Mouse (Mus musculus) stomach, embryonic 16.5 days (tissue): ENCODE measurements around the gene Ntm. TPM values are rescaled to one million over a fixed set of nuclear protein-coding genes. Genes with fewer than 3 reads are reported as not detected.

ENCODE experiments used
- ATAC-seq: fragments of 200-750 bp; cut with Nextera tagmentation; 2 replicates; pipeline ENCODE4 v1.8.0; 2017; ENCODE audit warnings: moderate number of reproducible peaks, moderate TSS enrichment; ENCODE audit not compliant: insufficient read depth, low FRiP score
- H3K27ac ChIP-seq: fragments of 300-500 bp; sonication (generic); 2 replicates; pipeline ENCODE4 v1.5.1; 2014; ENCODE audit warnings: low read length
- H3K27me3 ChIP-seq: fragments of 300-500 bp; sonication (generic); 2 replicates; pipeline ENCODE4 v1.6.1; 2014; ENCODE audit warnings: low read length, control low read depth, mixed read lengths; ENCODE audit not compliant: control insufficient read depth, insufficient read depth
- H3K36me3 ChIP-seq: fragments of 300-500 bp; sonication (generic); 2 replicates; pipeline ENCODE4 v1.6.1; 2014; ENCODE audit warnings: low read length; ENCODE audit not compliant: control insufficient read depth, insufficient read depth
- H3K4me1 ChIP-seq: fragments of 300-500 bp; sonication (generic); 2 replicates; pipeline ENCODE4 v1.6.1; 2014; ENCODE audit warnings: low read length, control low read depth, mixed read lengths; ENCODE audit not compliant: control insufficient read depth, insufficient read depth
- H3K4me2 ChIP-seq: fragments of 300-500 bp; sonication (generic); 2 replicates; pipeline ENCODE4 v1.6.1; 2014; ENCODE audit warnings: low read depth, low read length, mixed read lengths
- H3K4me3 ChIP-seq: fragments of 300-500 bp; sonication (generic); replicated peaks from 2 replicates; pipeline ENCODE4 v1.5.1; 2014; ENCODE audit warnings: mild to moderate bottlenecking, low read length
- H3K9ac ChIP-seq: fragments of 300-500 bp; sonication (generic); 2 replicates; pipeline ENCODE4 v1.6.1; 2014; ENCODE audit warnings: low read length
- H3K9me3 ChIP-seq: fragments of 300-500 bp; sonication (generic); replicated peaks from 2 replicates; pipeline ENCODE4 v1.6.1; 2016; ENCODE audit warnings: low read length, control low read depth; ENCODE audit not compliant: control insufficient read depth
- WGBS: fragments of 180-500 bp; shearing (Covaris S2); extraction: QIAGEN DNeasy Blood & Tissue Kit; methylation state at CpG from one replicate; pipeline ENCODE4 v1.1.7; 2014; 5-methylcytosine and 5-hydroxymethylcytosine counted together
- polyA plus RNA-seq: library from polyadenylated mRNA; unstranded; fragments of >200 nt; fragmentation: Nextera tagmentation; extraction: Ambion mirVana; gene quantifications from 2 replicates; pipeline ENCODE4 v1.2.1, GENCODE M21; 2015

Ntm gene
- polyA plus RNA-seq, 1 experiment from 2014 or later, result 15.0 TPM

- no peaks in the 10 kb centered on the region for H3K9me3 ChIP-seq
- no peaks in the 10 kb centered on the region for H3K4me1 ChIP-seq
- 69% methylated on average over 4 of the region's 4 CpGs for WGBS
- ATAC-seq, result no peak
- no peak overlapping the region for H3K9ac ChIP-seq
- H3K36me3 ChIP-seq, result no peaks in the 10 kb centered on the region
- no peaks in the 10 kb centered on the region for H3K27me3 ChIP-seq
- no peak overlapping the region for H3K4me2 ChIP-seq
- H3K27ac ChIP-seq, result no peak overlapping the region
- no peak overlapping the region for H3K4me3 ChIP-seq
These were observed 139.2 kb downstream of the Ntm start for GRCm38 (mm10) chr9:29823716-29824115.

- H3K36me3 ChIP-seq, result no peaks in the 10 kb centered on the region
- H3K9ac ChIP-seq, result no peak overlapping the region
- no peak overlapping the region for H3K4me2 ChIP-seq
- no peak overlapping the region for H3K27ac ChIP-seq
- ATAC-seq, result no peak
- no peaks in the 10 kb centered on the region for H3K27me3 ChIP-seq
- no peaks in the 10 kb centered on the region for H3K9me3 ChIP-seq
- 82% methylated on average over 5 of the region's 5 CpGs for WGBS
- H3K4me3 ChIP-seq, result no peak overlapping the region
- no peaks in the 10 kb centered on the region for H3K4me1 ChIP-seq
These were observed 150.3 kb downstream of the Ntm start for GRCm38 (mm10) chr9:29812685-29813084.

GRCm38 (mm10) chr9:29806790-29807189 is 156.2 kb downstream of the Ntm start:
- 57% methylated on average over 3 of the region's 3 CpGs for WGBS
- no peak overlapping the region for H3K9ac ChIP-seq

GRCm38 (mm10) chr9:29804483-29804882 is 158.5 kb downstream of the Ntm start:
- H3K27me3 ChIP-seq, result no peaks in the 10 kb centered on the region
- no peak overlapping the region for H3K4me3 ChIP-seq
- H3K4me2 ChIP-seq, result no peak overlapping the region
- no peaks in the 10 kb centered on the region for H3K36me3 ChIP-seq
- H3K9me3 ChIP-seq, result no peaks in the 10 kb centered on the region
- H3K4me1 ChIP-seq, result no peaks in the 10 kb centered on the region
- H3K27ac ChIP-seq, result no peak overlapping the region
- no peak for ATAC-seq
- no peak overlapping the region for H3K9ac ChIP-seq
- 91% methylated on average over 9 of the region's 9 CpGs for WGBS

More at GRCm38 (mm10) chr9:29806790-29807189, 156.2 kb downstream of the Ntm start:
- Histone ChIP-seq H3K4me3 (no peak overlapping the region), H3K4me2 (no peak overlapping the region), H3K27me3 (no peaks in the 10 kb centered on the region), H3K4me1 (no peaks in the 10 kb centered on the region), H3K36me3 (no peaks in the 10 kb centered on the region), H3K27ac (no peak overlapping the region), H3K9me3 (no peaks in the 10 kb centered on the region)
- ATAC-seq, result no peak

- H3K27ac ChIP-seq, result no peak overlapping the region
- H3K4me2 ChIP-seq, result no peak overlapping the region
- H3K27me3 ChIP-seq, result no peaks in the 10 kb centered on the region
- no peaks in the 10 kb centered on the region for H3K36me3 ChIP-seq
- H3K4me1 ChIP-seq, result no peaks in the 10 kb centered on the region
- no peak for ATAC-seq
- H3K4me3 ChIP-seq, result no peak overlapping the region
- H3K9ac ChIP-seq, result no peak overlapping the region
- no peaks in the 10 kb centered on the region for H3K9me3 ChIP-seq
- WGBS, result 44% methylated on average over 4 of the region's 4 CpGs
These were observed 159.1 kb downstream of the Ntm start for GRCm38 (mm10) chr9:29803738-29804285.

- H3K36me3 ChIP-seq, result no peaks in the 10 kb centered on the region
- H3K4me1 ChIP-seq, result no peaks in the 10 kb centered on the region
- no peak overlapping the region for H3K27ac ChIP-seq
- ATAC-seq, result no peak
- H3K4me2 ChIP-seq, result no peak overlapping the region
- no peak overlapping the region for H3K9ac ChIP-seq
- no peak overlapping the region for H3K4me3 ChIP-seq
- no peaks in the 10 kb centered on the region for H3K9me3 ChIP-seq
- no peaks in the 10 kb centered on the region for H3K27me3 ChIP-seq
- 45% methylated on average over 12 of the region's 12 CpGs for WGBS
These were observed 159.8 kb downstream of the Ntm start for GRCm38 (mm10) chr9:29802990-29803737.

GRCm38 (mm10) chr9:29802071-29802705 is 160.8 kb downstream of the Ntm start:
- H3K4me1 ChIP-seq, result no peaks in the 10 kb centered on the region
- H3K4me3 ChIP-seq, result no peak overlapping the region
- H3K36me3 ChIP-seq, result no peaks in the 10 kb centered on the region
- H3K27ac ChIP-seq, result no peak overlapping the region
- H3K9ac ChIP-seq, result no peak overlapping the region
- H3K4me2 ChIP-seq, result no peak overlapping the region
- no peaks in the 10 kb centered on the region for H3K9me3 ChIP-seq
- 55% methylated on average over 12 of the region's 12 CpGs for WGBS
- H3K27me3 ChIP-seq, result no peaks in the 10 kb centered on the region
- no peak for ATAC-seq

- H3K4me1 ChIP-seq, result no peaks in the 10 kb centered on the region
- H3K9ac ChIP-seq, result no peak overlapping the region
- H3K36me3 ChIP-seq, result no peaks in the 10 kb centered on the region
- H3K4me2 ChIP-seq, result no peak overlapping the region
- no peak overlapping the region for H3K4me3 ChIP-seq
- H3K9me3 ChIP-seq, result no peaks in the 10 kb centered on the region
- 68% methylated on average over 4 of the region's 4 CpGs for WGBS
- no peaks in the 10 kb centered on the region for H3K27me3 ChIP-seq
- no peak for ATAC-seq
- no peak overlapping the region for H3K27ac ChIP-seq
These were observed 166.7 kb downstream of the Ntm start for GRCm38 (mm10) chr9:29796281-29796680.

GRCm38 (mm10) chr9:29791199-29791915 is 171.6 kb downstream of the Ntm start:
- H3K9me3 ChIP-seq, result no peaks in the 10 kb centered on the region
- no peaks in the 10 kb centered on the region for H3K36me3 ChIP-seq
- 62% methylated on average over 10 of the region's 10 CpGs for WGBS
- H3K27ac ChIP-seq, result no peak overlapping the region
- H3K4me1 ChIP-seq, result no peaks in the 10 kb centered on the region
- no peak for ATAC-seq
- H3K4me2 ChIP-seq, result no peak overlapping the region
- H3K4me3 ChIP-seq, result no peak overlapping the region
- no peak overlapping the region for H3K9ac ChIP-seq
- no peaks in the 10 kb centered on the region for H3K27me3 ChIP-seq
